Mouse (Mus musculus): Measurements from ENCODE around the gene Lrrc10b. TPM values are rescaled to one million over a fixed set of nuclear protein-coding genes. Genes with fewer than 3 reads are reported as not detected.

Gene Lrrc10b
- total RNA-seq, 1 experiment from 2014 or later, result 2.2 TPM

- DNase-seq, result no peak
These were observed 12.4 kb downstream of the Lrrc10b start for GRCm38 (mm10) chr19:10444685-10445369.

GRCm38 (mm10) chr19:10437521-10437920, 19.8 kb downstream of the Lrrc10b start:
- no peak for DNase-seq

GRCm38 (mm10) chr19:10436726-10437125, 20.5 kb downstream of the Lrrc10b start:
- DNase-seq, result no peak

DNA sequence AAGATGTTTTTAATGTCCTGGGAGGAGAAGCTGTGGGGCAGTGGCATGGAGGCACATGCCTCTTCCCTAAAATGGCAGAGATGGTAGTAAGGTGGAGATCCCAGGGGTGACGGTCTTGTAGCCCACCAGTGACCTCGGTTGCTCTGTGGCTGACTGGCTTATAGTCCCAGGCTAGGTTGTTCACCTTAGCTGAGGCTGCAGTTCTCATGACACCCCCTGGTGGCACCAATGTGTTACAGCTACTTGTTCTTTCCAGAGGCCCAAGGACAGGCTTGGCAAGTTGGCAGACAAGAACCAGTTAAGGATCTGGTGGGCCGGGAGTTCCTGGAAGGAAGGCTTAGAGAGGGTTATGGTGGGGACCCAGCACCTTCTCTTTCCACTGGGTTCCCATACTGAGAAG, 21.4 kb downstream of the Lrrc10b start:
- DNase-seq, result peak; percentile 55

DNA sequence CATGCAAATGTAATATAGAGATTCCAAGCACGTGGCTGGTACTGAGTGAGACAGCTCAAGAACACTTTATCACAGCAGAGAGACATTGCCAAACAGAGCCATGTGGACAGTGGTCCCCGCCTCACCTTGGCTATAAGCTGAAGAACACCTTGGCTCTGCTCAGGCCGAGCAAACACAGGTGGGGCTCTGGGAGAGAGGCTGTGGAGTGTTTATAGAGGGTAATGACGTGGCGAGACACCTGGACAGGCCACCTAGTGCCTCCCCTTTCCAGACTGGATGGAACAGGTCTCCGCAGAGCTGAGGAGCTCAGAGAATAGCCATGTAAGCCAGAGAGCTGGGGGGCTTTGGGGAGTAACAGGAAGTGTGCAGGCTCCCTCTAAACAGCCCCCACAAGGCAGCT, 22.3 kb downstream of the Lrrc10b start:
- DNase-seq, result no peak

DNA sequence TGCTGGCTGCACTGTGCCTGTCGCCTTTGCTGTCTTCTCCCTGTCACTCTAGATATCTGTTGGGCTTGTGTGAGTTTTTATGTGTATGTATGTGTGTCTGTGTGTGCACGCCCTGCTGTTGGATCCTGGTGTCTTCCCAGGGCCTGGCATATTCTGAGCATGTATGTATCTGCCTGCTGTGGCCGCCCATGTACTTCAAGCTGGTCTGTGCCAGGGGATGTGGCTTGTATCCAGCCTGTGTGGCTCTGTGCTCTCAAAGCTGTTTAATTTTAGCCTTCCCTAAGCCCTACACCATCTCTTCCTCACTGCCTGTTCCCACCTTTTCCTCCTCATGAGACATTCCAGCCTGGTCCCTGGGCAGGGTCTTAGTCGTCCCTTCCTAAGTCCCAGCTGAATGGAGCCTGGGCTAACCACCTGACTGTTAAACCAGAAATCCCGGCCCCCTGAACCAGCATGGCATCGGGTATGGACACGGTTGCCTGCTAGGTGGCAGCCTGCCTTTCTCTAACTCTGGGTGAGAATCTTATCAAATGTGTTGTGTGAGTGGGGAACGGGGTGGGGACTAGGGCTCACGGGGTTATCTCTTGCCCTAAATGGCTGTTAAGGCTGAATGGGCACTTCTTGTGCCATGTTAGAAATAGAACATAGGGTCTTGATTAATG, 23.3 kb downstream of the Lrrc10b start:
- DNase-seq, result no peak

DNA sequence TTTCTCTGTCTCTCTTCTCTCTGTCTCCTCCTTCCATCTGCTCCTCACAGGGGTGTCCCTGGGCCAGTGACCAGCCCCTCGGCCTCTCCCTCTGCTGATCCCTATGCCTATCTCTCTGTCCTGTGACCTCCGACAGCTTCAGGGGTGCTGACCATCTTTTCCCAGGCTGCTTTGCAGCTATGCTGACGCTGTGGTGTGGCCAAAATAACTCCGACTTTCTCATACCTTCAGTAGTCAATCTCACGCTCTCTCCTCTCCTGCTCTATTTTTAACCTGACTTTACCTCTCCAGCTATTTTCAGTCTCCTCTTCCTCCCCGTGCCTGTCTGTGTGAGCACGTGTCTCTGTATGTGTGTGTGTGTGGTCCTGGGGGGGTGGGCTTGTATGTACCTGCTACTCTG, 24.0 kb downstream of the Lrrc10b start:
- no peak for DNase-seq

DNA sequence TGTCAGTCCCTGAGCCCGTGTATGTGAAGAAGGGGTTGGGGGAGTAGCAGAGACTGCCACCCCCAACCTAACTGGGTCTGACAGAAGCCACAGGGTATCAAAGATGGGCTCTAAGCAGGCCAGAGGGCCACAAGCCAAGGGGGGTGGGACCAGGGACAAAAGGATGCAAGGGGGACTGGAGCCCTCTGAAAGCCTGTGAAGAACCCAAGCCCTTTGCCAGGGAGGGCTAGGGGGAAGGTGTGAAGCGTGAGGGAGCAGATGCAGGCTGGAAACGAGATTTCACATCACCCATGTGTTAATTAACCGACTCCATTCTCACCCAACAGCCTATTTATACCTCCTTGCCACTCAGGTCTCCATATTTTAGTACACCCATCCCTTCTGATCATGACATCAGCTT, 25.4 kb downstream of the Lrrc10b start:
- DNase-seq, result no peak

DNA sequence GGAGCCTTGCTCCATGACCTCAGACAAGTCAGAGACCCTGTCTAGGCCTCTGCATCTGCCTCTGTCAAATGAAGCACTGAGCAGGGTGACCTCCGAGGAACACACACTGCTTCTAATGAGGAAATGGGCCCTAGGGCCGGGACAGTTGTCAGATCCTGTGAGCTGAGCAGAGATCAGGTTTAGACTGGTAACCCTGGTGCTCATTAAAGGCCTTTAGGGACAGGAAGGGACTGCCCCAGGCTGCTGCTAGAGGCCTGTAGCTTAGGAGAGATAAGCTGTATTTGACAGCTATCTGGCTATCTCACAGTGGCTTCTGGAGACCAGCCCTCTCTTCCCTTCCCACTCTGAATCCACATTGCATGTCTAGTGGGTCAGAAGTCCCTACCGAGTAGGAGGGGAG, 25.9 kb downstream of the Lrrc10b start:
- no peak for DNase-seq

DNA sequence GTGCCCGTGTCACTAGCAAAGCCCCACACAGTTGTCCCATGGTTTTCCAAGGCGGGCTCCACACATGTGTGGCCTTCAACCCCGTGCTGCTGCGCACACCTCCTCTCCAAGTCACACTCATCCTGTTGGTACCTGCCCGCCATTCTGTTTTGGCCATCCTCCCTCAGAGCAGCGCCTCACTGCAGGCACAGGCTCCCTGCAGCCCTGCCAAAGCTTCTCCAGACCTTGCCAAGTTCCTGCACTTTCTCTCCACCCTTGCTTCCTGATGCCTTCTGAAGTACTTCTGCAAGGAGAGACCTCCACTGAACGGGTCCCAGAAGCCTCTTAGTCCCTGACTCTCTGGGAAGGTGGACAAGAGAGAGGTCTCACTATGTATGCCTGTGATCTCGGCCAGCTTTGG, 27.9 kb downstream of the Lrrc10b start:
- no peak for DNase-seq

GRCm38 (mm10) chr19:10427431-10427830, 29.8 kb downstream of the Lrrc10b start:
- no peak for DNase-seq

GRCm38 (mm10) chr19:10426793-10427192, 30.5 kb downstream of the Lrrc10b start:
- DNase-seq, result no peak

- no peak for DNase-seq
These were observed 31.0 kb downstream of the Lrrc10b start for GRCm38 (mm10) chr19:10426312-10426711.

DNA sequence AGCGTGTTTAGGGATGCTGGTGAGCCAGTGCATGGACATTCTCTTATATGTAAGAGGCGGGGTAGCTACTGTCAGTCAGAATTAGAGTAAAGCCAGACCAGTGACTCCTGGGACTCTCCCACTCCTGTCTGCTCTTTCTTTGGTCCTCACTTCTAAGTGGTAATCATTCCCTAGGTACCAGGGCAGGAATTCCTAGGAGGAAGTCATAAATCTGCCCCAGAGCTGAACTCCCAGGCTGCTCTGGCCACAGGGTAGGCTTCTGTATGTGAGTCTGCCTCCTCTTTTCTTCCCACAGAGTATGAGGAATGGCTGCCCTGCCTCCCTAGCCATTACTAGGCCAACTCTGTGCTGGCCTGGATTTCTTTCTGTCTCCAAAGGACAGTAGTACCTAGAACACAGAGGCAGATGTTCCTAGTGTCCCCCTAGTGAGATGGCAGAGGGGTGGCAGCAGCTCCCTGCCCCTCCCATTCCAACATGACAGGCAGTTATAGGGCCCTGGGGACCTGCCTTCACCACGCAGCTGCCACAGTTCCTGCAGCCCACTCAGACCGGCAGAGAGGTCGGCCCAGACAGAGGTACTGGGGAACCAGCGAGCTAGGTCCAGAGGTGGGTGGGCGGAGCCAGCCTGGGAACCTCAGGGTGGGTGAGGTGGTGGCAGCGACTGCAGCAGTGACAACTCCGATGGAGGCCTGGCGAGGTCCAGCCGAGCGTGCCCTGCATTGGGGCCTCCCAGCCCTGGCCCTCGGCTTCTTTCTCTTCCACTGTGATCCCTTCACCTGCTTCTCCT, 31.6 kb downstream of the Lrrc10b start:
- DNase-seq, result no peak

DNA sequence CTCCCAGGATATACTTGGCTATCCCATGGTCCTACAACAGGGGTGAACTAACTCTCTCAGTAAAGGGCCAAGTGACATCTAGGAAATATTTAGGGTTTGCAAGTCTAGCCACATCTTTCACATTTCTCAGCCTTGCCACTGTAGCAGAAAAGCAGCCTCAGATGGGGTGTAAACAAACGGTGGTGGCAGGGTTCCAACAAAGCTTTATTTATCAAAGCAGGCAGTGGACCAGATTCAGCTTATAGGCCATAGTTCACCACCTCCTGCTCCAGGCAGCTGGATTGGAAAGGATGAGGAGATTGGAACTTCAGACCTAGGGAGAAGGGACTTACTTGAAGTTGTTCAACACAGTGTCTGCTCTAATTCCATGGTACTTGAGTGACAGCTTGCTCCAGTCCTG, 32.5 kb downstream of the Lrrc10b start:
- DNase-seq, result no peak

DNA sequence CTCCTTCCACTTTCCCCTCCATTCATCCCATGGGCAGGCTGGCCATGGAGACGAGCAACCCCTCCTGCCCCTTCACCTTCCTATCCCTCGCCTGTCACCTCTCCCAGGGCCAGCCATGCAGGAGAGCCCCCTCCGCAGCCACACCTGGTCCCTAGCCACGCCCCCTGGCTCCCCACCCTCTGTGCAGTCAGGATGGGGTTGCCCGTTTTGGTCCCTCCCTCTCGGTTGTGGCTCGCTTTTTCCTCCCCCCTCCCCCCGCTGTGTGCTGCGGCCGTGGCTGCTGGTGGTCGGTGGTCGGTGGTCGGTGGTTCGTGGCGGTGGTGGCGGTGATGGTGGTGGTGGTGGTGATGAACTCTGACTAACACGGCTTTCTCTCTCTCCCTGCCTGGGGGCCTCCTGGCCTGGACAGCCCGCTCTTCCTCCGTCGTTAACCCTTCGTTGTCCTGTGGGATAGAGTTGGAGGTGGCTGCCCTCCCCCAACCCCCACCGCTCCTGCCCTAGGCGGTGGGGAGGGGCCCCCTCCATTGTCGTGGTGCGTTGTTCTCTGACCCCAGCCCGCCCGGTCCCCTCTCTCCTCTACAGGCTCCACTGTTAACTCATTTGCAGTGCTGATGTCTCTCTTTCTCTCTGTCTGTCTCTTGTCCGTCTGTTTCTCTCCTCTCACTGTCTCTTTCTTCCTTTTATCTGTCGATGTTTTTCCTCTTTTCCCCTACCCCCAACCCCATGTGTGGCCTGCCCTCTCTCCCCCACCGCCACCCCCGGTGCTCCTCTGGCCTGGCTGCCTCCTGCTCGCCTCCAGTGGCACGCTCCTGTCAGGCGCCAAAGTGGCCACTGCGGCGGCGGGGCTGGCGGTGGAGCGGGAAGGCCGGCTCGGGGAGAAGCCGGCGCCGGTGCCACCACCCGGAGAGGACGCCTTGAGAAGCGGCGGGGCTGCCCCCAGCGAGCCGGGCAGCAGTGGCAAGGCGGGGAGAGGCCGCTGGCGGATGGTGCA, 35.0 kb downstream of the Lrrc10b start:
- no peak for DNase-seq

- peak; percentile 64 for DNase-seq
These were observed 39.8 kb downstream of the Lrrc10b start for GRCm38 (mm10) chr19:10417436-10417835.

DNA sequence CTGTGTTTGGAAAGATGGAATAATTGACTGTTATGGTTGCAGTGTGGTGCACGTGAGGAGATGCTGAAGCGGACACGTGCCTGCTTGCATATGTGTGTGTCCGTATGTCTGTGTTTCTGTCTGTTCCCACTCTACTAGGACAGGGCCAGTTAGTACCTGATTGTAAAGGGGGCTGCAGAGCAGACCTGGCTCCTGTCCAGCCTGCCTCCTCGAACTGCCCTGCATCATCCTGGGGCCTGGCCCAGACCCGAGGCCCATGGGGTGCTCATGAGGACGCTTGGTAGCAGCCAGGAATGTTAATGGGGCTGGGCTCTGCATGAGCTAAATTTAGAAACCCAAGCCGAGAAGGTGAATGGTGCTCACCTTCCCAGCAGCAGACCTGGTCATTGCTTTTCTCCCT, 40.4 kb downstream of the Lrrc10b start:
- DNase-seq, result no peak

GRCm38 (mm10) chr19:10415508-10415907, 41.8 kb downstream of the Lrrc10b start:
- no peak for DNase-seq

DNA sequence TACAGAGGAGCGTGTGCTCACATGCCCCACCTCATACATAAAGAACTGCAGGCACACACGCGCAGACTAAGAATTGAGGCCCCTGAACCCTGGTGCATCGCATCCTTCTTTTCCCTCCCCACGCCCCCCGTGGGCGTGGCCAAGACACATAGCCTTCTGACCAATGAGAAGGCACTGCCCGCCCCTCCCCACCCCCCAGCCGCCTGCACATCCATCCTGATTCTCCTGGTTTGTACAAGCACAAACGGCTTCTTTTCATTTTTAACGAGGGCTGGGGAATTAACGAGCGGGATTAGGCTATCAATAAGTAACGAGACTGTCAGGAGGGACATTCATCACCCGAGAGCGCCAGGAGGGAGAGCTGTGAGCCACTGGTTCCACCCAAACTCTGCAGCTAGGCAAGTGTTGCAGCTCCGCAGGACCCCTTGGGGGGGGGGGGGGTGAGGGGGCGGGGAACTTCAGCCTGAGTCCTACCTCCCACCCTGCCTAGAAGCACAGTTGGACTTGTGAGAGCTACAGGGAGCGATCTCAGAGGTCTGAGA, 43.5 kb downstream of the Lrrc10b start:
- DNase-seq, result no peak
